Mouse (Mus musculus): ENCODE results near the gene Rps6ka6. TPM values are rescaled to one million over a fixed set of nuclear protein-coding genes. Genes with fewer than 3 reads are reported as not detected.
A peak's percentile ranks its signal among the peaks of the same experiment; 100 is the strongest.

Gene Rps6ka6
- 21.9 and 23.4 TPM in 2 replicates for polyA plus RNA-seq (2015; fragmentation: Nextera tagmentation; extraction: Ambion mirVana)

- no peaks in the 10 kb centered on the region for H3K9me3 ChIP-seq (ENCODE audit: low read length)
- H3K36me3 ChIP-seq (ENCODE audit: insufficient read depth, low read length) = no peaks in the 10 kb centered on the region
- H3K4me1 ChIP-seq (ENCODE audit: insufficient read depth, low read length) = no peaks in the 10 kb centered on the region
- H3K9ac ChIP-seq (replicated peaks; ENCODE audit: low read length) = no peak within 1 kb of the TSS
- H3K27me3 ChIP-seq (ENCODE audit: insufficient read depth, low read length) = no peaks in the 10 kb centered on the region
- H3K27ac ChIP-seq (ENCODE audit: low read length) = no peak within 1 kb of the TSS
- H3K4me3 ChIP-seq (ENCODE audit: low read length) = no peak within 1 kb of the TSS
- no peak within 1 kb of the TSS for H3K4me2 ChIP-seq (replicated peaks; ENCODE audit: low read depth, low read length)
- 70% methylated on average over 10 of the region's 10 CpGs for WGBS
- ATAC-seq (ENCODE audit: low FRiP score, low TSS enrichment) = no peak
These were observed at the start of gene Rps6ka6 for GRCm38 (mm10) chrX:111537859-111538258. Rps6ka6 (minus strand) TSS chrX:111537959.

- no peak for ATAC-seq (ENCODE audit: low FRiP score, low TSS enrichment)
- H3K27me3 ChIP-seq (ENCODE audit: insufficient read depth, low read length) = no peaks in the 10 kb centered on the region
- WGBS = 79% methylated on average over 2 of the region's 2 CpGs
- no peak overlapping the region for H3K4me2 ChIP-seq (replicated peaks; ENCODE audit: low read depth, low read length)
- H3K4me3 ChIP-seq (ENCODE audit: low read length) = no peak overlapping the region
- H3K9ac ChIP-seq (replicated peaks; ENCODE audit: low read length) = no peak overlapping the region
- H3K27ac ChIP-seq (ENCODE audit: low read length) = no peak overlapping the region
- no peaks in the 10 kb centered on the region for H3K36me3 ChIP-seq (ENCODE audit: insufficient read depth, low read length)
- H3K4me1 ChIP-seq (ENCODE audit: insufficient read depth, low read length) = no peaks in the 10 kb centered on the region
- no peaks in the 10 kb centered on the region for H3K9me3 ChIP-seq (ENCODE audit: low read length)
These were observed 39.3 kb upstream of the Rps6ka6 start for GRCm38 (mm10) chrX:111577044-111577443.

GRCm38 (mm10) chrX:111518206-111518605 lies 19.6 kb downstream of the Rps6ka6 start:
- H3K4me1 ChIP-seq (ENCODE audit: insufficient read depth, low read length) = no peaks in the 10 kb centered on the region
- H3K4me2 ChIP-seq (replicated peaks; ENCODE audit: low read depth, low read length) = no peak overlapping the region
- no peak overlapping the region for H3K27ac ChIP-seq (ENCODE audit: low read length)
- no peaks in the 10 kb centered on the region for H3K27me3 ChIP-seq (ENCODE audit: insufficient read depth, low read length)
- no peak for ATAC-seq (ENCODE audit: low FRiP score, low TSS enrichment)
- no peaks in the 10 kb centered on the region for H3K36me3 ChIP-seq (ENCODE audit: insufficient read depth, low read length)
- H3K9ac ChIP-seq (replicated peaks; ENCODE audit: low read length) = no peak overlapping the region
- WGBS = 88% methylated on average over 1 of the region's 1 CpGs
- H3K4me3 ChIP-seq (ENCODE audit: low read length) = no peak overlapping the region
- no peaks in the 10 kb centered on the region for H3K9me3 ChIP-seq (ENCODE audit: low read length)

GRCm38 (mm10) chrX:111463565-111464093 lies 74.1 kb downstream of the Rps6ka6 start:
- H3K36me3 ChIP-seq (ENCODE audit: insufficient read depth, low read length) = no peaks in the 10 kb centered on the region
- no peak for ATAC-seq (ENCODE audit: low FRiP score, low TSS enrichment)
- H3K4me1 ChIP-seq (ENCODE audit: insufficient read depth, low read length) = no peaks in the 10 kb centered on the region
- peak overlapping the region; percentile 58 for H3K4me2 ChIP-seq (replicated peaks; ENCODE audit: low read depth, low read length)
- peak overlapping the region; percentile 63 for H3K4me3 ChIP-seq (ENCODE audit: low read length)
- 22% methylated on average over 11 of the region's 12 CpGs for WGBS
- H3K9ac ChIP-seq (replicated peaks; ENCODE audit: low read length) = peak overlapping the region; percentile 70
- H3K27me3 ChIP-seq (ENCODE audit: insufficient read depth, low read length) = no peaks in the 10 kb centered on the region
- no peak overlapping the region for H3K27ac ChIP-seq (ENCODE audit: low read length)
- no peaks in the 10 kb centered on the region for H3K9me3 ChIP-seq (ENCODE audit: low read length)

GRCm38 (mm10) chrX:111462833-111463564 lies 74.8 kb downstream of the Rps6ka6 start:
- H3K27me3 ChIP-seq (ENCODE audit: insufficient read depth, low read length) = no peaks in the 10 kb centered on the region
- H3K4me2 ChIP-seq (replicated peaks; ENCODE audit: low read depth, low read length) = peak overlapping the region; percentile 58
- peak overlapping the region; percentile 70 for H3K9ac ChIP-seq (replicated peaks; ENCODE audit: low read length)
- ATAC-seq (ENCODE audit: low FRiP score, low TSS enrichment) = peak; percentile 96
- H3K9me3 ChIP-seq (ENCODE audit: low read length) = no peaks in the 10 kb centered on the region
- H3K4me3 ChIP-seq (ENCODE audit: low read length) = peak overlapping the region; percentile 63
- WGBS = 14% methylated on average over 29 of the region's 72 CpGs
- H3K36me3 ChIP-seq (ENCODE audit: insufficient read depth, low read length) = no peaks in the 10 kb centered on the region
- H3K4me1 ChIP-seq (ENCODE audit: insufficient read depth, low read length) = no peaks in the 10 kb centered on the region
- H3K27ac ChIP-seq (ENCODE audit: low read length) = peak overlapping the region; percentile 65

GRCm38 (mm10) chrX:111462495-111462832 lies 75.3 kb downstream of the Rps6ka6 start:
- H3K9ac ChIP-seq (replicated peaks; ENCODE audit: low read length) = peak overlapping the region; percentile 70
- H3K27me3 ChIP-seq (ENCODE audit: insufficient read depth, low read length) = no peaks in the 10 kb centered on the region
- 21% methylated on average over 17 of the region's 21 CpGs for whole genome bisulfite sequencing
- ATAC-seq (ENCODE audit: low FRiP score, low TSS enrichment) = no peak
- no peaks in the 10 kb centered on the region for H3K9me3 ChIP-seq (ENCODE audit: low read length)
- peak overlapping the region; percentile 65 for H3K27ac ChIP-seq (ENCODE audit: low read length)
- H3K36me3 ChIP-seq (ENCODE audit: insufficient read depth, low read length) = no peaks in the 10 kb centered on the region
- peak overlapping the region; percentile 63 for H3K4me3 ChIP-seq (ENCODE audit: low read length)
- H3K4me2 ChIP-seq (replicated peaks; ENCODE audit: low read depth, low read length) = peak overlapping the region; percentile 58
- no peaks in the 10 kb centered on the region for H3K4me1 ChIP-seq (ENCODE audit: insufficient read depth, low read length)

GRCm38 (mm10) chrX:111462092-111462491 lies 75.7 kb downstream of the Rps6ka6 start:
- Histone ChIP-seq H3K4me2 (replicated peaks; ENCODE audit: low read depth, low read length) (peak overlapping the region; percentile 58), H3K27me3 (ENCODE audit: insufficient read depth, low read length) (no peaks in the 10 kb centered on the region), H3K9me3 (ENCODE audit: low read length) (no peaks in the 10 kb centered on the region), H3K9ac (replicated peaks; ENCODE audit: low read length) (peak overlapping the region; percentile 70), H3K27ac (ENCODE audit: low read length) (0 out of 2 replicates have a peak overlapping the region, but pooled peaks have one; percentile 24), H3K4me1 (ENCODE audit: insufficient read depth, low read length) (no peaks in the 10 kb centered on the region), H3K36me3 (ENCODE audit: insufficient read depth, low read length) (no peaks in the 10 kb centered on the region), H3K4me3 (ENCODE audit: low read length) (peak overlapping the region; percentile 63)
- 24% methylated on average over 8 of the region's 8 CpGs for WGBS
- no peak for ATAC-seq (ENCODE audit: low FRiP score, low TSS enrichment)

- Histone ChIP-seq H3K4me2 (replicated peaks; ENCODE audit: low read depth, low read length) (no peak overlapping the region), H3K9me3 (ENCODE audit: low read length) (no peaks in the 10 kb centered on the region), H3K4me1 (ENCODE audit: insufficient read depth, low read length) (no peaks in the 10 kb centered on the region), H3K27ac (ENCODE audit: low read length) (no peak overlapping the region), H3K4me3 (ENCODE audit: low read length) (no peak overlapping the region), H3K36me3 (ENCODE audit: insufficient read depth, low read length) (no peaks in the 10 kb centered on the region), H3K27me3 (ENCODE audit: insufficient read depth, low read length) (no peaks in the 10 kb centered on the region), H3K9ac (replicated peaks; ENCODE audit: low read length) (no peak overlapping the region)
- ATAC-seq (ENCODE audit: low FRiP score, low TSS enrichment) = no peak
These were observed 77.6 kb downstream of the Rps6ka6 start for GRCm38 (mm10) chrX:111460166-111460565.

- H3K4me3 ChIP-seq (ENCODE audit: low read length) = no peak overlapping the region
- no peaks in the 10 kb centered on the region for H3K9me3 ChIP-seq (ENCODE audit: low read length)
- no peak overlapping the region for H3K27ac ChIP-seq (ENCODE audit: low read length)
These were observed 101.2 kb downstream of the Rps6ka6 start for GRCm38 (mm10) chrX:111436571-111436970.

GRCm38 (mm10) chrX:111414775-111415174 lies 123.0 kb downstream of the Rps6ka6 start:
- no peak for ATAC-seq (ENCODE audit: low FRiP score, low TSS enrichment)
- 91% methylated on average over 4 of the region's 4 CpGs for WGBS
- H3K36me3 ChIP-seq (ENCODE audit: insufficient read depth, low read length) = no peaks in the 10 kb centered on the region
- no peaks in the 10 kb centered on the region for H3K27me3 ChIP-seq (ENCODE audit: insufficient read depth, low read length)
- H3K4me1 ChIP-seq (ENCODE audit: insufficient read depth, low read length) = no peaks in the 10 kb centered on the region
- no peak overlapping the region for H3K27ac ChIP-seq (ENCODE audit: low read length)
- H3K9me3 ChIP-seq (ENCODE audit: low read length) = no peaks in the 10 kb centered on the region
- no peak overlapping the region for H3K4me3 ChIP-seq (ENCODE audit: low read length)
- H3K4me2 ChIP-seq (replicated peaks; ENCODE audit: low read depth, low read length) = no peak overlapping the region
- H3K9ac ChIP-seq (replicated peaks; ENCODE audit: low read length) = no peak overlapping the region

More at GRCm38 (mm10) chrX:111436571-111436970, 101.2 kb downstream of the Rps6ka6 start:
- Histone ChIP-seq H3K36me3 (ENCODE audit: insufficient read depth, low read length) (no peaks in the 10 kb centered on the region), H3K27me3 (ENCODE audit: insufficient read depth, low read length) (no peaks in the 10 kb centered on the region), H3K4me2 (replicated peaks; ENCODE audit: low read depth, low read length) (no peak overlapping the region), H3K4me1 (ENCODE audit: insufficient read depth, low read length) (no peaks in the 10 kb centered on the region), H3K9ac (replicated peaks; ENCODE audit: low read length) (no peak overlapping the region)
- ATAC-seq (ENCODE audit: low FRiP score, low TSS enrichment) = no peak
